Mouse (Mus musculus) lung, adult 18-20 months (tissue): Measurements from ENCODE around the gene Banp.

Experiments used
- DNase-seq, 2 experiments: peaks; one replicate each; pipeline ENCODE4 v3.0.0; 2022; ENCODE audit warnings: mixed read lengths in 2 of 2

Banp gene

GRCm38 (mm10) chr8:122022274-122022673 is 72.7 kb downstream of the Banp start:
- no peak for DNase-seq

GRCm38 (mm10) chr8:122022705-122023104 is 73.2 kb downstream of the Banp start:
- no peak for DNase-seq

DNA sequence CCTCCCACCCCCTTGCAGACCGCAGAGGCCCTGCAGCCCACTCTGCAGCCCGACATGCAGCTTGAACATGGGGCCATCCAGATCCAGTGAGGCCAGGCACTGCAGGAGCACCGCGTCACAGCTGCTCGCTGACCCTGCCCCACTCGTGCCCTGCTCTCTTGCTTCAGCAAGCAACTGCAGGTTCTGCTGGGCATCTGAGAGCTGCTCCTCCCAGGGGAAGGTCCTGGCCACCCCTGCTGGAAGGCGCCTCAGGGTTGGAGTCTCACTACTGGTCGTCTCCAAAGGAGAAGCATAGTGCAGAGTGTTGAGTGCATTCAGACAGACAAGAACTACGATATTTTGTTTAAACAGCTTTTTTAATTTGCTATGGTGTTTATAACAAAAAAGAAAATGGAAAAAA is 76.0 kb downstream of the Banp start:
- DNase-seq = no peak

DNA sequence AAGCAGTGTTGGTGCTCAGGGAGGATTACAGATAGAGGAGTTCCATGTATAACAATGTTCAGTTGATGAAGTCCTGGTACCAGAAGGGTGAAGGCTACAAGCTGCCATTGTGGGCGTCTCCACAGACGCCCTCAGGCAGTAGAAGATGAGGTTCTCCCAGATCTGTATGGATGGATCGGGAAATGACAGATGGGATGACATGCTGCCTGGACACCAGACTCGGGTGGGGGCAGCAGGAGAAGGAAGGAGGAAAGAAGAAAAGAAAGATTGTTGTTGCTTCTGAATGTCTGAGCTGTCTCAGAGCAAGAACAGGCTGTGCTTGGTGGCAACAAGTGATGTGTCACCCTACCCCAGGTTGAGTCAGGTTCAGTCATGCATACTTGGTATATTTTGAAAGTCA is 78.6 kb downstream of the Banp start:
- no peak for DNase-seq

GRCm38 (mm10) chr8:122030965-122031364 is 81.4 kb downstream of the Banp start:
- no peak for DNase-seq

DNA sequence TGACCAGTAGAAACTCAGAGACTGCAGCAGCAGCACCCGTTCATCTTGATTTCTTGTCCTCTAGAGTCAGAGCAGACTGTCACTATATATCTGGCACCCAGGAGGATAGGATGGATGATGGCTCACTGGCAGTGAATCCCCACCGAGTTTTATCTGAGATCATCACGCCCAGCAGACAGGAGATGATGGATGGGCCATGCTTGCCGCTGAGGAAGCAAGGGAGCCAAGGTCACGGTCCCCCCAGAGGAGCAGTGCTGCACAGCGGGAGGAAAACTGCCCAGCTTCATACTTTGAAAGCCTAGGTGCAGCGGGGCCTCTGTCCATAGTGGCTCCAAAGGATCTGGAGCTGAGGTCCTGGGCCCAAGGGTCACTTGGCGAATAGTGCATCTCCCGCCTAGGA is 83.2 kb downstream of the Banp start:
- DNase-seq = no peak

DNA sequence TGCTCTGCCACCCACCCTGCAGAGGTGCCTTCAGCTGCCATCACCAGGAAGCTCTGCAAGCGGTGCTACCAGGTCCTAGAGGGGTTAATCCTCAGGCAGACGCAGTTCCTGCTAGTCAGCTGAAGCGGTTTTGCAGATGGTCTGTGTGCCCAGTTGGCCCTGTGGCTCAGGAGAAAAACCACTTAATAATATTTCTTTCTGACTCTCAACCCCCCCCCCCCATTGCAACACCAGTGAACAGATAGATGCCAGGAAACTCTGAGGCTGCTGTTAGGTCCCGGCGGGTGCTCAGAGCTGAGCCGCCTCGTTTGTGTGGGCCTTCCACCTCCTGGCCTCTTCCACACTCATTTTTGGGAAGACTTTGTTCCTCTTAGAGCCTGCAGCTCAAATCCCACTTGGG is 86.0 kb downstream of the Banp start:
- DNase-seq = no peak

GRCm38 (mm10) chr8:122036325-122036724 is 86.8 kb downstream of the Banp start:
- DNase-seq = no peak

DNA sequence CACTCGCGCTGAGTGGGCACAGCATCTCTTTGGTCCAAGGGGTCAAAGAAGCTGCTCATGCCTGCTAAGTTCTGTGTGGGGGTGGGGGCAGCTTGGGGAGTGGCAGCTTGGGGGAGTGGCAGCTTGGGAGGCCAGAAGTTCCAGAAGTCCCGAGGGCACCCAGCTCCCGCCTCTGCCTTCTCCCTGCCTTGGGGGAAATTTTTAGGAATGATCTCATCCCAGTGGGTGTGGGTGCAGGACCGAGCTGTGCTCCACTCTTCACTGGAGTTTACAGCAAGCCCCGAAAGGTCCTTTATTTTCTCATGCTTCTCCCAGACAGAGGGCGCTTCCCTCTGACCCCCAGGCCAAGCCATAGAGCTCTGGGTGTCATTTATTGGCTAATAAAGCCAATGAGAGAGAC is 87.7 kb downstream of the Banp start:
- no peak for DNase-seq

DNA sequence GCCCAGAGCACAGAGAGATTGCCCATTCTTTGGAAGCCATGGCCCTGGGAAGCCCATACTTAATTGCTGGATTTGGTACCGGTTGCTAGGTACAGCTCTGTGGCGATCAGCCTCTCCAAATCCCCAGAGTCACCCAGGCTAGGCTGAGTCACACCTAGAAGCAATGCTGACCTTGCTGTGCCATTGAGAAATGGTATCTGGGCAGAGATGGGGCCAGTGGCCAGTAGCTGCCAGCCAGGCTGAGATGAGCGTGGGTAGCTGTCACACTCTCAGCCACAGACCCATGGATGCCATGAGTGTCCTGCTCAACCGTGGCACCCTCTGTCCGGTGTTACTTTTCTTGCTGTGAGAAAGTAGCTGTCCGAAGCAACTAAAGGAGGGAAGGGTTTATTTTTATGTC is 88.5 kb downstream of the Banp start:
- no peak for DNase-seq

- DNase-seq = no peak
Observed at GRCm38 (mm10) chr8:122039452-122039851, 89.9 kb downstream of the Banp start.

DNA sequence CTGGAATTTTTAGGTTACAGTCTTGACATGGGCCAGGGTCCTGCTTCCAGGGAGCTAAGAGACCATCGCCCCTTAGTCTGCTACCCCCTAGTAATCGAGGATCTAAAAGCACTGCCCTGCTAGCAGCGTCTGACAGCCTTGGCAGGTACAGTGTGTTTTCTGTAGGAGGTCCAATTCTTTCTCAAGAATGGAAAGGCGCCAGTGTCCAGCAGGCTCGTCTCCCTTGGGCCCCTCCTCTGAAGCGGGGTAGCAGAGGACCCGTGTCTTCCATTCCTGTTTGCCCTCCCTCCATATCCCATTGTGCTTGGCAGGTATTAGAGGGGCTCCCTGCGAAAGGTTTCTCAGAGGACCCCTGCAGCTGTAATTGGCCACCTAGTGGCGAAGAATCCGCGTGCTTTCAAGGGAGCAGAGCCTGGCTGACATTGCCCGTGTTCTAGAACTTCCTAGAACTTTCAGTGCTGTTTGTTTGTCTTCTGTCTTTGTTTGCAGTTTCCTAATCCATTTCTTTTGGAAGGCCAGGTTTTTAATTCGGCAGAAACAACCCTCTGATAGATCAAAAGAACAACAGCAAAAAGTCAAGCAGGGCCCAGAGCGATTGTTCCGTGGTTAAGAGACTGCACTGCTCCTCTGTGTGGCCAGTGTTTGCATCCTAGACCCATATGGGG is 97.8 kb downstream of the Banp start:
- no peak for DNase-seq

- no peak for DNase-seq
Observed at GRCm38 (mm10) chr8:122049266-122049665, 99.7 kb downstream of the Banp start.

- DNase-seq = no peak
Observed at GRCm38 (mm10) chr8:122049923-122050322, 100.4 kb downstream of the Banp start.

DNA sequence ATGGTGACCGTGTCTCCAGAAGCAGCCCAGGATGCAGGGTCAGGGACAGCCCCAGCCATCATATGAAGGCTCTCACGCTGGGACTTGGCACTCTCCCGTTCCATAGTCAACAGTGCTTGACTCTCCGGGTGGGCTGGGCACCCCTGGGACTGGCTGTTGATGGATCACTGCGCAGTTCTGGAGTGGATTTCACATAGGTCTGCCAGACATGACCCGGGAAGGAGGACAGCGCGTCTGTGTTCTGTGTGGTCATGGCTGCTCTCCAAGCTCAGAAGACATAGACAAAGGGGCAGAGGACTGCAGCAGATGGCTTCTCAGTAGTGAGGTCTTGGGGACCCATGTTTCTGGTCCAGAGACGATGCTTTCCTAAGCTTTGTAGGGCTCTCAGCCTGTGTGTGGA is 101.1 kb downstream of the Banp start:
- no peak for DNase-seq

DNA sequence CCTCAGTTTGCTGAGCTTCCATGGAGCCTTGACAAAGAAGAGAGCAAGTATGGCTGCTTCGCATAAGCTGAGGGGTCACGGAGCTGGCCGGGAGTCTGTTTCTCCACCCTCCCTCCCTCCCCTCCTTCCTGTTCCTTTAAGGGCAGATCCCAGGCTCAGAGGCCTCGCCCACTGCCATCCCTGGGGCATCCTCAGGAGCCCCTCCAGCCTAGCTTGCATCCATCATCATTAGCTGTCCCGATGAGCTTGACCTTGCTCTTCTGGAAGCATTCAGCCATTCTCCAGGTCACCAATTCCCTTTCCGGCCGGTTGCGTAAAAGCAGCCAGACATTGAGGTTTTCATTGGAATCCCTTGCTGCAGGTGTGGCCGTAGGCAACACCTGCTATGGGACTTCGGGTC is 105.8 kb downstream of the Banp start:
- DNase-seq = no peak

GRCm38 (mm10) chr8:122056113-122056512 is 106.6 kb downstream of the Banp start:
- DNase-seq = no peak

- no peak for DNase-seq
Observed at GRCm38 (mm10) chr8:122056882-122057281, 107.3 kb downstream of the Banp start.

DNA sequence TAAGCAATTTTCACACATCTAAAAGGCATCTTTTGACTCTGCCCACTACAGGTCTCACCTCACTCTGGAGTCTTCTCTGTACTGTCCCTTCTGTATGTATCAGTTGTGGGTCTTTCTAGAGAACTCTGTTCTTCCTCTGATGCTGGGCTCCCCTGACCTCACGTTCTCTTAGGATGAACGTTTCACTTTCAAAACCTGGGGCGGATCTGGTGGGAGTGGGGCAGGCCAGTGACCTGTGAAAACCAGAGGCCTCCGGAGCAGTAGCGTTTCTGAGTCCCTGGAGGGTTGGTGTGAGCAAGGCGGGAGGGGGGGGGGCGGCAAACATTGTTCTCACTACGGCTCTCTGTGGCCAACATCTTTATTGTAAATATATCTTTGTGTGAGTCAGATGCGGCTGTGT is 109.0 kb downstream of the Banp start:
- DNase-seq = no peak

DNA sequence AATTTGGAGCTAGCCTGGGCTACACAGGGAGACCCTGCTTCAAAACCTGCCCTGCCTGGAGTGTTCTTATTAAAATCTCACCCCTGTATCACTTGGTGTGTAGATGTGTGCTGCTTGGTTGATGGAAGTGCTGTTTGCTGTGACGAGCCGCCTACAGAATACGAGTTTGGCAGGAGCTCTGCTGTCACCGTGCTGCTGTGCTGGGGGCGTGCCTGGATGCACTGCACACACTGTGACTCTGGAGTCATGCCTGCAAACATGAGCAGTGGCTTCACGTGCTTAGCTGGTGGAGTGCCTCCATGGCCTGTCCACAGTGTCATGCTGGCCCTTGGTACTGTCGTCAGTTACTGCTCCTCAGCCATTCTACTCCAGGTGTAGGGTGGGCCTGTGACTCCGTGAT is 109.4 kb downstream of the Banp start:
- DNase-seq = no peak

- no peak for DNase-seq
Observed at GRCm38 (mm10) chr8:122062508-122063223, 113.1 kb downstream of the Banp start.

DNA sequence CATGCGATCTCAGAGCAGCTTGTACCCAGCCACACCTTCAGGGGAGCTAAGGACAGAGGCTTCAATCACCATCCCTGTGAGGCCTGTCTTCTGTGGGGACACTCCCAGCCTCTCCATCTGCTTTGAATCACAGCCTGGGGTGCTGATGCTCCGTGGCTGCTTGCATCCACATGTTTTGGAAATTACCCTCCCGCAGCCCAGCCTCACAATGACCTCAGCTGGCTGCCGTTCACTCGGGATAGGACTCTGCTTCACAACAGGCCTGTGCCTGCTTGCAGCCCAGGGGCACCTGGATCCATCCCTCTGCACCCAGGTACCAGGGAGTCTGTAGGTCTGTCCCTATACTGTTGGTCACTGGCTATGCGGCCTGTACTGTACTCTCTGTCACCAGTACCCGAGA is 114.8 kb downstream of the Banp start:
- no peak for DNase-seq

- no peak for DNase-seq
Observed at GRCm38 (mm10) chr8:122067783-122068505, 118.4 kb downstream of the Banp start.

DNA sequence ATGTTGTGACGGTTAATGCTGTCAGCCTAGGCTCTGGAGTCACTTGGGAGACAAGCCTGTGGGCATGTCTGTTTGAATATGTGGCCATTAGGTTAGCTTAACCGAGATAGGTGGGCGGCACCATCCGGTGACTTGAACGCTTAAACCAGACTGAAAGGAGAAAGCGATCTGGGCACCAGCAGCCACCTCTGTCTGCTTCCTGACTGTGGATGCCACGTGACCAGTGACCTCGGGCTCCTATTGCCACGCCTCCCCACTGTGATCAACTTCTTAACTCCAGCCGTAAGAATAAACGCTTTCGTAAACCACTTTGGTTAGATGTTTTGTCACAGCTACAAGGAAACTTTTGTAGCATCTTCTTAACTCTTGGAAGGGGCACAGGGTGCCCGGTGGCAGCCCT is 119.1 kb downstream of the Banp start:
- no peak for DNase-seq
